Mouse (Mus musculus) bone marrow macrophage, adult 2 months (primary cell): ENCODE results near the gene Col19a1.

Source experiments
- CTCF ChIP-seq: IDR thresholded peaks from 2 replicates; pipeline ENCODE4 v1.5.1; 2012; ENCODE audit warnings: low read depth, mild to moderate bottlenecking, low read length, moderate library complexity
- POLR2A ChIP-seq: IDR thresholded peaks from 2 replicates; pipeline ENCODE4 v1.6.1; 2012; ENCODE audit warnings: mild to moderate bottlenecking, low read depth, low read length, borderline replicate concordance

DNA sequence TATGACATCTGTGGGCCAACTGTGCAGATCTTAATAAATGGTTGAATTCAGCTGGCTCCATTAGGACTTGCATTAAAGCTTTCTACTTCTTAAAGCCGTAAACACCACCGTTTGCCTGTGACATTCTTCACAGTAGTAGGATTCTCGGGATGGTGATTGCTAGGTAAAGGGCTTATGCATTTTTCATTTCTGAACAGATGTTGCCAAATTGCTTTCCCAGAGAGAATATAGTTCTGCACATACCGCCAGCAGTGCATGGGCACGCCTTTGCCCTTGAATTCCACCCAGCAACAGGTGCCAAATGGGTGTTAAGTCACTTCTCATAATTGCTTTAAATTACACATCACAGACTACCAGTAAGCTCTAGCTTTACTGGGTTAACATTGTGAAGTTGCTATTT lies 103.1 kb downstream of the Col19a1 start:
- TF ChIP-seq CTCF = no peak
- no peak for TF ChIP-seq POLR2A
